Mouse (Mus musculus) heart, embryonic 12.5 days (tissue): ENCODE results near the gene Lrrn1. TPM values are rescaled to one million over a fixed set of nuclear protein-coding genes. Genes with fewer than 3 reads are reported as not detected.

ENCODE experiments used
- ATAC-seq: fragments of 200-750 bp; cut with Nextera tagmentation; 2 replicates; pipeline ENCODE4 v1.8.0; 2017; ENCODE audit warnings: moderate TSS enrichment, moderate library complexity; ENCODE audit not compliant: insufficient number of reproducible peaks, low FRiP score
- H3K27ac ChIP-seq: fragments of 300-500 bp; sonication (generic); 2 replicates; pipeline ENCODE4 v1.5.1; 2016; ENCODE audit warnings: mild to moderate bottlenecking, moderate library complexity; ENCODE audit not compliant: poor library complexity, severe bottlenecking
- H3K27me3 ChIP-seq: fragments of 300-500 bp; sonication (generic); replicated peaks from 2 replicates; pipeline ENCODE4 v1.6.1; 2016; ENCODE audit warnings: mild to moderate bottlenecking, moderate library complexity
- H3K36me3 ChIP-seq: fragments of 300-500 bp; sonication (generic); 2 replicates; pipeline ENCODE4 v1.6.1; 2016; ENCODE audit warnings: mild to moderate bottlenecking, moderate library complexity
- H3K4me1 ChIP-seq: fragments of 300-500 bp; sonication (generic); replicated peaks from 2 replicates; pipeline ENCODE4 v1.6.1; 2016; ENCODE audit warnings: mild to moderate bottlenecking
- H3K4me2 ChIP-seq: fragments of 300-500 bp; sonication (generic); 2 replicates; pipeline ENCODE4 v1.6.1; 2016; ENCODE audit warnings: mild to moderate bottlenecking, moderate library complexity
- H3K4me3 ChIP-seq: fragments of 300-500 bp; sonication (generic); 2 replicates; pipeline ENCODE4 v1.5.1; 2016; ENCODE audit warnings: mild to moderate bottlenecking
- H3K9ac ChIP-seq: fragments of 300-500 bp; sonication (generic); 2 replicates; pipeline ENCODE4 v1.6.1; 2016; ENCODE audit warnings: mild to moderate bottlenecking, moderate library complexity
- H3K9me3 ChIP-seq: fragments of 300-500 bp; sonication (generic); replicated peaks from 2 replicates; pipeline ENCODE4 v1.6.1; 2016; ENCODE audit warnings: mild to moderate bottlenecking, moderate library complexity
- WGBS: fragments of 180-500 bp; shearing (Covaris S2); methylation state at CpG from one replicate; pipeline ENCODE4 v1.1.7; 2016; 5-methylcytosine and 5-hydroxymethylcytosine counted together
- polyA plus RNA-seq: library from polyadenylated mRNA; unstranded; fragments of >200 nt; fragmentation: Nextera tagmentation; extraction: Ambion mirVana; gene quantifications from 2 replicates; pipeline ENCODE4 v1.2.1, GENCODE M21; 2016

Gene Lrrn1
- polyA plus RNA-seq, 1 experiment from 2014 or later, result 2.4 TPM

GRCm38 (mm10) chr6:107605151-107605550, 75.6 kb downstream of the Lrrn1 start:
- Histone ChIP-seq H3K36me3 (no peaks in the 10 kb centered on the region), H3K9ac (no peak overlapping the region), H3K4me2 (no peak overlapping the region), H3K27ac (no peak overlapping the region), H3K9me3 (no peaks in the 10 kb centered on the region), H3K27me3 (no peaks in the 10 kb centered on the region), H3K4me3 (no peak overlapping the region), H3K4me1 (no peaks in the 10 kb centered on the region)
- no peak for ATAC-seq

DNA sequence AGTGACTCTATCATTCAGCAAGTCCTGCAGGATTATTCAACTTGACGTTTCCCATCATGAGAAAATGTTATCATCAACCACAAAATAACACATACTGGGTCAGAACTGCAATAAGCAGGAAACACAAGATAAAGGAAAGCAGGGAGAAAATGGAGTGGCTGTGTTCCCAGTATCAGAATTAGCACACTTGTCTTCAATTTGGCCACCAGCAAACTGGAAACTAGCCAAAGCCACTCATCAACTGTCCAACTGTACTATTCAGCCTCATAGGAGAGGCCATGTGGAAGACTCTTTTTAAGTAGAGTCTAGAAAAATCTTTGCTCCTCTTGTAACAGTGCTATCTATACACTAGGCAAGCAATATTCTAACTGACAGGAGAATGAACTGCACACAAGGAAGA, 84.7 kb downstream of the Lrrn1 start:
- WGBS, result 36% methylated on average over 1 of the region's 1 CpGs
- no peaks in the 10 kb centered on the region for H3K36me3 ChIP-seq
- H3K4me2 ChIP-seq, result no peak overlapping the region
- no peaks in the 10 kb centered on the region for H3K4me1 ChIP-seq
- H3K9ac ChIP-seq, result no peak overlapping the region
- H3K27ac ChIP-seq, result no peak overlapping the region
- H3K4me3 ChIP-seq, result no peak overlapping the region
- H3K27me3 ChIP-seq, result no peaks in the 10 kb centered on the region
- ATAC-seq, result no peak
- H3K9me3 ChIP-seq, result no peaks in the 10 kb centered on the region
